Mouse (Mus musculus): ENCODE results near the gene Parvb. TPM values are rescaled to one million over a fixed set of nuclear protein-coding genes. Genes with fewer than 3 reads are reported as not detected.

The Parvb gene
- total and polyA plus RNA-seq, 3 experiments = 4.8 to 58.0 TPM; not detected in 1

DNA sequence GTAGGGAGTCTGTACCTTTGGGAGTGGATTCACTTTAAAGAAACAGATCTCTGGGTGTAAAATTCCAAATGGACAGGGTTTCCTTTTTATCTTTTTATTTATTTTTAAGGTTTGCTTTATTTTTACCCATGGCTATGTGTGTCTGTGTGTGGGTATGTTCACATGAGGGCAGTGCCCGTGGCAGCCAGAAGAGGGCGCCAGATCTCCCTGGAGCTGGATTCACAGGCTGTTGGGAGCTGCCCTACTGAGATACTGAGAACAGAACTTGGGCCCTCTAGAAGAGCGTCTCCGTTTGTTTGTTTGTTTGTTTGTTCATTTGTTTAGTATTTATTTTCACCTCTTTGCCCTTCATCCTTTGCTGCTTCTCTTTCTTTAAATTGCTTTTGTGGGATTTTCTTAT lies 116.9 kb downstream of the Parvb start:
- H3K9ac ChIP-seq (ENCODE audit: control insufficient read depth, low read depth, low read length, poor library complexity, severe bottlenecking) = no peak overlapping the region
- H3K9me3 ChIP-seq (replicated peaks; ENCODE audit: insufficient read depth, low read length) = no peaks in the 10 kb centered on the region
- no peaks in the 10 kb centered on the region; a peak in 1 of 4 replicates for H3K36me3 ChIP-seq (ENCODE audit: control insufficient read depth in 1 of 2, insufficient read depth in 2 of 2, low read length in 2 of 2)
- no peak overlapping the region for H3K27ac ChIP-seq (ENCODE audit: control insufficient read depth, low read depth, low read length)
- H3K4me3 ChIP-seq (ENCODE audit: control insufficient read depth in 1 of 2, insufficient read depth in 1 of 2, low read depth in 2 of 2, low read length in 2 of 2) = no peak overlapping the region
- 0 out of 2 replicates have a peak, but pooled peaks have one; percentile 21 for TF ChIP-seq SMC3 (IDR thresholded peaks at IDR 0.05; ENCODE audit: low read depth, low read length)
- TF ChIP-seq TAL1 (IDR thresholded peaks at IDR 0.05; ENCODE audit: low read length) = no peak
- TF ChIP-seq CTCF (IDR thresholded peaks at IDR 0.05 in 2 of 3, conservative IDR thresholded peaks at IDR 0.05 in 1 of 3; ENCODE audit: control insufficient read depth in 1 of 3, insufficient read depth in 1 of 3, low read depth in 2 of 3, low read length in 3 of 3, poor library complexity in 1 of 3, severe bottlenecking in 1 of 3) = peak; percentile 50 to 67 (median 51)
- H3K79me2 ChIP-seq (ENCODE audit: control insufficient read depth, insufficient read depth, low read length, poor library complexity) = no peaks in the 10 kb centered on the region
- DNase-seq (ENCODE audit: low read depth, low spot score) = peak; percentile 17
- H3K4me1 ChIP-seq (ENCODE audit: control insufficient read depth in 1 of 2, insufficient read depth in 2 of 2, low read length in 2 of 2) = no peaks in the 10 kb centered on the region
- no peaks in the 10 kb centered on the region for H3K27me3 ChIP-seq (ENCODE audit: control insufficient read depth in 1 of 2, insufficient read depth in 2 of 2, low read length in 2 of 2)

DNA sequence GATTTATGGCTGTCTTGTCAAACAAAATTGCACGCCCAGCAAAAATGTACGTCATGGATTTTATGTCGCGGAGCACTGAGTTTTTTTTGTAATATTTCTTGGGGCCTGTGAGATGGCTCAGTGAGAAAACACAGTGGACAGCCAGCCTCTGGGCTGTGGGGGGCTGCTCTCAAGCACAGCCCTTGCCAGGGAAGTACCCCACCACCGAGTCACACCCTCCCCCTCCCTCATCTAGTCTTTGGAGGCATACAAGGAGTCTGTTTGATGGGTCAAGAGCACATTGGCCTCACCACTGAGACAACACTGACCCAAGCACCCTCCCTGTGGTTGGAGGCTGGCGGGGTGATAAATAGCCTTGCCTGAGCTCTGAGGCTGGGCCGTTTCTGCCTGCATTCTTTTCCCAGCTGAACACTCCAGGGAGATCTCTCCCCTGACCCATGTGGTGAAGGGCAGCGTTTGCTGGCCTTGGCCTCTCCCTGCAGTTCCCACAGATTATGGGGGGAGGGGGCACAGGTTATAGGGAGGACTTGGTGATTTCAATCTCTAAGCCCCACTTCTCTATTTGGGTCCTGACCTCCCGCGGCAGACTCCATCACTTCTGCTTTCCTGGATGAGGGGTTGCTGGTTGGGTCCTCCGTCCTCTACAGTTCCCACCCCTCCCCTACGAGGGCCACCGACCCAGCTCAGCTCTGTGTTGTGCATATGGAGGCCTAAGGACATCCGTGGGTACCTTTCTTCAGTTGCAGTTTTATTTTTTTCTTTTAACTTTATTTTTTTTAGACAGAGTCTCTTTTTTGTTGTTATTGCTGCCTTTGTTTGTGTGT lies 118.3 kb downstream of the Parvb start:
- Histone ChIP-seq H3K9me3 (replicated peaks; ENCODE audit: insufficient read depth, low read length) (no peaks in the 10 kb centered on the region), H3K36me3 (ENCODE audit: control insufficient read depth in 1 of 2, insufficient read depth in 2 of 2, low read length in 2 of 2) (no peaks in the 10 kb centered on the region; a peak in 1 of 4 replicates), H3K27me3 (ENCODE audit: control insufficient read depth in 1 of 2, insufficient read depth in 2 of 2, low read length in 2 of 2) (no peaks in the 10 kb centered on the region), H3K4me1 (ENCODE audit: control insufficient read depth in 1 of 2, insufficient read depth in 2 of 2, low read length in 2 of 2) (no peaks in the 10 kb centered on the region), H3K9ac (ENCODE audit: control insufficient read depth, low read depth, low read length, poor library complexity, severe bottlenecking) (no peak overlapping the region), H3K4me3 (ENCODE audit: control insufficient read depth in 1 of 2, insufficient read depth in 1 of 2, low read depth in 2 of 2, low read length in 2 of 2) (no peak overlapping the region), H3K27ac (ENCODE audit: control insufficient read depth, low read depth, low read length) (no peak overlapping the region), H3K79me2 (ENCODE audit: control insufficient read depth, insufficient read depth, low read length, poor library complexity) (no peaks in the 10 kb centered on the region)
- DNase-seq (ENCODE audit: low read depth, low spot score) = peak; percentile 26
- TF ChIP-seq UBTF (IDR thresholded peaks at IDR 0.05; ENCODE audit: borderline replicate concordance, insufficient read depth, low read depth, low read length) (no peak), MAZ (IDR thresholded peaks at IDR 0.05; ENCODE audit: low read depth, low read length) (no peak), GATA1 (IDR thresholded peaks at IDR 0.05; ENCODE audit: low read depth, low read length) (no peak), MYC (IDR thresholded peaks at IDR 0.05; ENCODE audit: low read depth, low read length) (no peak), CHD2 (IDR thresholded peaks at IDR 0.05; ENCODE audit: low read length) (no peak), POLR2A (IDR thresholded peaks at IDR 0.05; ENCODE audit: control insufficient read depth in 1 of 2, insufficient read depth in 1 of 2, low read depth in 1 of 2, low read length in 2 of 2, poor library complexity in 1 of 2) (no peak)

DNA sequence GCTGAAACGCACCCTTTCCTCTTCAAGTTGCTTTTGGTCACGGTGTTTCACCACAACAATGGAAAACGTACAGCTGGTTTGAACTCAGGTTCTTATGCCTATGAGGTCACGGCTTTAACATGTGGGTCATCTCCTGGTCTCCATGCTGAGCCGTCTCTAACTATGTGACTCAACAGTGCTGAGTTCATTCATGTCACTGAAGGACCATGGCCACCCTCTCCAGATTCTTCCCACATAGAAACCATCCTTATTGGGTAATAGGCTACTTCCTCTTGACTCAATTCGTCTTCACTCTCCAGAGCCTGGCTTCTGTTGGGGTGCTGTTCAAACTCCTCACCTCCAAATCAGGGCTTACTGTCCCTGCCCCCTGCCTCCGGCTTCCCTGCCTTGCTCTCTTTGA lies 119.5 kb downstream of the Parvb start:
- DNase-seq (ENCODE audit: low read depth, low spot score) = no peak
- Histone ChIP-seq H3K27ac (ENCODE audit: control insufficient read depth, low read depth, low read length) (no peak overlapping the region), H3K79me2 (ENCODE audit: control insufficient read depth, insufficient read depth, low read length, poor library complexity) (no peaks in the 10 kb centered on the region), H3K27me3 (ENCODE audit: control insufficient read depth in 1 of 2, insufficient read depth in 2 of 2, low read length in 2 of 2) (no peaks in the 10 kb centered on the region), H3K9ac (ENCODE audit: control insufficient read depth, low read depth, low read length, poor library complexity, severe bottlenecking) (no peak overlapping the region), H3K4me1 (ENCODE audit: control insufficient read depth in 1 of 2, insufficient read depth in 2 of 2, low read length in 2 of 2) (no peaks in the 10 kb centered on the region), H3K4me3 (ENCODE audit: control insufficient read depth in 1 of 2, insufficient read depth in 1 of 2, low read depth in 2 of 2, low read length in 2 of 2) (no peak overlapping the region), H3K36me3 (ENCODE audit: control insufficient read depth in 1 of 2, insufficient read depth in 2 of 2, low read length in 2 of 2) (no peaks in the 10 kb centered on the region; a peak in 1 of 4 replicates), H3K9me3 (replicated peaks; ENCODE audit: insufficient read depth, low read length) (no peaks in the 10 kb centered on the region)
- TF ChIP-seq MEF2A (IDR thresholded peaks at IDR 0.05; ENCODE audit: extremely low read depth, insufficient replicate concordance, low read depth, low read length, poor library complexity, severe bottlenecking) (no peak), MAFK (IDR thresholded peaks at IDR 0.05; ENCODE audit: borderline replicate concordance, low read depth, low read length) (no peak), RAD21 (IDR thresholded peaks at IDR 0.05; ENCODE audit: low read depth, low read length) (no peak), NRF1 (IDR thresholded peaks at IDR 0.05; ENCODE audit: insufficient read depth, low read depth, low read length, poor library complexity, severe bottlenecking) (no peak), SMC3 (IDR thresholded peaks at IDR 0.05; ENCODE audit: low read depth, low read length) (no peak), HCFC1 (IDR thresholded peaks at IDR 0.05; ENCODE audit: low read depth, low read length) (no peak), ZNF384 (IDR thresholded peaks at IDR 0.05; ENCODE audit: low read depth, low read length) (no peak), BHLHE40 (IDR thresholded peaks at IDR 0.05; ENCODE audit: borderline replicate concordance, low read depth, low read length) (no peak), TCF12 (IDR thresholded peaks at IDR 0.05; ENCODE audit: low read depth, low read length) (no peak), MXI1 (IDR thresholded peaks at IDR 0.05; ENCODE audit: low read depth, low read length) (no peak), MAZ (IDR thresholded peaks at IDR 0.05; ENCODE audit: low read depth, low read length) (no peak), GATA1 (IDR thresholded peaks at IDR 0.05; ENCODE audit: low read depth, low read length) (no peak), USF2 (IDR thresholded peaks at IDR 0.05; ENCODE audit: borderline replicate concordance in 1 of 2, insufficient read depth in 1 of 2, low read depth in 1 of 2, low read length in 2 of 2) (no peak), TAL1 (IDR thresholded peaks at IDR 0.05; ENCODE audit: low read length) (no peak), RCOR1 (IDR thresholded peaks at IDR 0.05; ENCODE audit: low read depth, low read length) (no peak), JUND (IDR thresholded peaks at IDR 0.05; ENCODE audit: low read depth, low read length) (no peak), MYB (IDR thresholded peaks at IDR 0.05; ENCODE audit: low read depth, low read length) (no peak), MYC (IDR thresholded peaks at IDR 0.05; ENCODE audit: low read depth, low read length) (no peak), POLR2A (IDR thresholded peaks at IDR 0.05; ENCODE audit: control insufficient read depth in 1 of 2, insufficient read depth in 1 of 2, low read depth in 1 of 2, low read length in 2 of 2, poor library complexity in 1 of 2) (no peak)

All from MEL (cell line).